Mouse (Mus musculus) heart, adult 2 months (tissue): Measurements from ENCODE around the gene Jsrp1.

Experiments
- CTCF ChIP-seq: fragments of 200-600 bp; IDR thresholded peaks from 2 replicates; pipeline ENCODE4 v1.8.1; 2022; ENCODE audit warnings: antibody characterized with exemption, mild to moderate bottlenecking, moderate library complexity
- POLR2A ChIP-seq: fragments of 200-500 bp; IDR thresholded peaks from 2 replicates; pipeline ENCODE4 v1.6.1; 2011; ENCODE audit warnings: mild to moderate bottlenecking, low read depth, low read length, control low read depth; ENCODE audit not compliant: insufficient read depth

DNA sequence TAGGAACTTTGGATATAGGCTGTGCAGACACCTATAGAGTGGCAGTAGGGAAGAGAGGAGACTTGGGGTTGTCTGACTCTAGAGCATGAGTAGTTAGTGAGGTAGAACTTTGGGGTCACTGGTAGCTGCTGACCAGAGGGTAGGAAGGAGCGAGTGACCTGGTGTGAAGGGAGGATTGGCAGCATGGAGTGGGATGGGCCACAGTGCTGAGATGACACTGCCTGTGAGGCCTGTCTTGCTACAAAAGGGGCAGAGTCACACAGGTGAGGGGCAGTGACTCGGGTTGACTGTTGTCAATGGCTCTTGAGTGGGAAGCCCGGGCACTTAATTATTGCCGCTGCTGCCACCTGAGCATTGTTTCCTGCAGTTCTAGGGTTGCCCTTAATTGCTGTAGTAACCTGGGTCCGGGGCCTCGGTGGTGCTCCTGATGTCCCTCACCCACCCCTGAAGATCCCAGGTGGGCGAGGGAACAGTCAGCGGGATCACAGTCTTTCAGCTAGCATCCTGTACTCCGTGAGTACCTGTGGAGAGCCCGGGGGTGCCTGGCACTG lies 14.6 kb upstream of the Jsrp1 start:
- TF ChIP-seq CTCF: no peak
- no peak for TF ChIP-seq POLR2A
